Mouse (Mus musculus) forebrain, embryonic 16.5 days (tissue): Measurements from ENCODE around the gene Bub1. TPM values are rescaled to one million over a fixed set of nuclear protein-coding genes. Genes with fewer than 3 reads are reported as not detected.

Experiments used
- ATAC-seq: fragments of 200-750 bp; cut with Nextera tagmentation; 2 replicates; pipeline ENCODE4 v1.8.0; 2017; ENCODE audit warnings: mild to moderate bottlenecking, moderate library complexity
- H3K27ac ChIP-seq: fragments of 300-500 bp; sonication (generic); 2 replicates; pipeline ENCODE4 v1.5.1; 2014; ENCODE audit warnings: low read length, control low read depth
- H3K27me3 ChIP-seq: fragments of 300-500 bp; sonication (generic); replicated peaks from 2 replicates; pipeline ENCODE4 v1.6.1; 2014; ENCODE audit warnings: low read length; ENCODE audit not compliant: control insufficient read depth, insufficient read depth
- H3K36me3 ChIP-seq: fragments of 300-500 bp; sonication (generic); 2 replicates; pipeline ENCODE4 v1.6.1; 2014; ENCODE audit not compliant: control insufficient read depth, insufficient read depth
- H3K4me1 ChIP-seq: fragments of 300-500 bp; sonication (generic); replicated peaks from 2 replicates; pipeline ENCODE4 v1.6.1; 2014; ENCODE audit warnings: low read length; ENCODE audit not compliant: control insufficient read depth, insufficient read depth
- H3K4me2 ChIP-seq: fragments of 300-500 bp; sonication (generic); 2 replicates; pipeline ENCODE4 v1.6.1; 2014; ENCODE audit warnings: mild to moderate bottlenecking, low read length, control low read depth
- H3K4me3 ChIP-seq: fragments of 300-500 bp; sonication (generic); replicated peaks from 2 replicates; pipeline ENCODE4 v1.5.1; 2014; ENCODE audit warnings: mild to moderate bottlenecking, low read length, control low read depth
- H3K9ac ChIP-seq: fragments of 300-500 bp; sonication (generic); replicated peaks from 2 replicates; pipeline ENCODE4 v1.6.1; 2014; ENCODE audit warnings: low read depth, low read length, control low read depth
- H3K9me3 ChIP-seq: fragments of 300-500 bp; sonication (generic); 2 replicates; pipeline ENCODE4 v1.6.1; 2016; ENCODE audit warnings: low read length; ENCODE audit not compliant: control insufficient read depth
- WGBS: fragments of 180-500 bp; shearing (Covaris S2); extraction: QIAGEN DNeasy Blood & Tissue Kit; methylation state at CpG from one replicate; pipeline ENCODE4 v1.1.7; 2014; 5-methylcytosine and 5-hydroxymethylcytosine counted together
- polyA plus RNA-seq: library from polyadenylated mRNA; unstranded; fragments of >200 nt; fragmentation: Nextera tagmentation; extraction: Ambion mirVana; gene quantifications from 2 replicates; pipeline ENCODE4 v1.2.1, GENCODE M21; 2015

Bub1 gene
- polyA plus RNA-seq, 1 experiment from 2014 or later, result 21.9 TPM

GRCm38 (mm10) chr2:127759157-127759880, 72.3 kb downstream of the Bub1 start:
- WGBS, result 87% methylated on average over 5 of the region's 5 CpGs
- H3K36me3 ChIP-seq, result peaks cover 7% of the 10 kb centered on the region
- no peak overlapping the region for H3K9ac ChIP-seq

DNA sequence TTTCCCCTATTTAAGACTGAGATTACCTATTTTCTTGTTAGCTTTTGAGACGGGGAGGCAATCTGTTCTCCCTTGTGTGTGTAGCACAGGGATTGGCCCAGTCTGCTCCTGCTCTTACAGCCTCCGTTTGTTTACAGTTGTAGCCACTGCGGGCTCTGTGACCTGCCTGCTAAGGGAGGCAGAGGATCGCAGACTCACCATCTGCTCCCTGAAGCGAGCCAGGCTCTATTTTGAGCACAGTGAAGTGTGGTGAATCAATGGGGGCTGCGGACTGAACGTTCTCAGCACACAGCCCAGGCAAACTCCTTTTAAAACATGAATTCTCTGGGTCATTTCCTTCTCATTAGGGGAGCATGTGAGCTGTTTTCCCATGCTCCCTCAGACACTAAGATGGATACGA, 74.5 kb downstream of the Bub1 start:
- ATAC-seq, result peak; percentile 87

More at GRCm38 (mm10) chr2:127759157-127759880, 72.3 kb downstream of the Bub1 start:
- no peak for ATAC-seq
- Histone ChIP-seq H3K27ac (no peak overlapping the region), H3K4me2 (no peak overlapping the region), H3K9me3 (no peaks in the 10 kb centered on the region), H3K4me3 (no peak overlapping the region), H3K4me1 (peaks cover 3% of the 10 kb centered on the region), H3K27me3 (no peaks in the 10 kb centered on the region)

DNA sequence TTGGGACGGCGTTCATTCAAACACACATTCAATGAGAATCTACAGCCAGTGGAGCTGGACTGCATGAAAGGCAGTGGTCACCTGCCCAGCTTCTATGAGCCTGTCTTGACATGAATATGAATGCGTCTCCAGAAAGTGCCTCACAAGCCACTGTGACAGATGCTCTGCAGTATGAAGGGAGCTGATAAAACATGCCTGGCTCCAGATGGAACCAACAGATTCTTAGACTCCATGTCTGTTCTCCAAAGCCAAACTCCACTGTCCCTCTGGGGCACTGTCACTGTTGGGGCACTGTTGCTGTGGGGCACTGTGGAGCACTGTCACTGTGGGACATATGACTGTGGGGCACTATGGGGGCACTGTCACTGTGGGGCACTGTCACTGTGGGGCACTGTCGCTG, 77.6 kb downstream of the Bub1 start:
- Histone ChIP-seq H3K27ac (no peak overlapping the region), H3K4me3 (no peak overlapping the region), H3K4me2 (no peak overlapping the region), H3K4me1 (peaks cover 7% of the 10 kb centered on the region), H3K27me3 (no peaks in the 10 kb centered on the region), H3K9me3 (no peaks in the 10 kb centered on the region), H3K36me3 (no peaks in the 10 kb centered on the region), H3K9ac (no peak overlapping the region)
- WGBS, result 90% methylated on average over 4 of the region's 4 CpGs
- peak; percentile 36 for ATAC-seq

More for the DNA sequence above, 74.5 kb downstream of the Bub1 start:
- Histone ChIP-seq H3K36me3 (peaks cover 4% of the 10 kb centered on the region), H3K27me3 (no peaks in the 10 kb centered on the region), H3K9me3 (no peaks in the 10 kb centered on the region), H3K4me2 (no peak overlapping the region), H3K27ac (peak overlapping the region; percentile 3; the same call in 1 of the 2 replicates), H3K9ac (no peak overlapping the region), H3K4me1 (peaks cover 7% of the 10 kb centered on the region), H3K4me3 (no peak overlapping the region)
- WGBS, result 38% methylated on average over 8 of the region's 8 CpGs

GRCm38 (mm10) chr2:127751849-127752610, 79.6 kb downstream of the Bub1 start:
- H3K9ac ChIP-seq, result no peak overlapping the region
- no peaks in the 10 kb centered on the region for H3K27me3 ChIP-seq
- no peak overlapping the region for H3K27ac ChIP-seq
- 79% methylated on average over 11 of the region's 11 CpGs for WGBS
- ATAC-seq, result no peak
- no peak overlapping the region for H3K4me3 ChIP-seq
- no peak overlapping the region for H3K4me2 ChIP-seq
- H3K4me1 ChIP-seq, result peaks cover 4% of the 10 kb centered on the region
- no peaks in the 10 kb centered on the region for H3K36me3 ChIP-seq
- no peaks in the 10 kb centered on the region for H3K9me3 ChIP-seq

Other genes starting within 250 kb of the Bub1 start
- 11.0 and 11.7 TPM in 2 replicates for gene Zfp661, start 244.8 kb downstream of the Bub1 start, polyA plus RNA-seq
- 173 and 184 TPM in 2 replicates for gene Mrps5, start 244.6 kb downstream of the Bub1 start, polyA plus RNA-seq
- 0.72 and 1.8 TPM in 2 replicates for gene Mal, start 175.2 kb downstream of the Bub1 start, polyA plus RNA-seq
- 0.91 TPM in 2 replicates for gene Mall, start 101.9 kb downstream of the Bub1 start, polyA plus RNA-seq
- 17.6 and 17.9 TPM in 2 replicates for gene Nphp1, start 43.0 kb downstream of the Bub1 start, polyA plus RNA-seq
- 29.5 and 30.1 TPM in 2 replicates for gene Mtln, start 39.4 kb downstream of the Bub1 start, polyA plus RNA-seq
- gene Acoxl, start 7.0 kb upstream of the Bub1 start, polyA plus RNA-seq, result not detected in 2 replicates